Mouse (Mus musculus) lung, embryonic 14.5 days (tissue): ENCODE data around the gene Ecm1. TPM values are rescaled to one million over a fixed set of nuclear protein-coding genes. Genes with fewer than 3 reads are reported as not detected.

Source experiments
- ATAC-seq: fragments of 200-750 bp; cut with Nextera tagmentation; 2 replicates; pipeline ENCODE4 v1.8.0; 2017; ENCODE audit warnings: mild to moderate bottlenecking, moderate TSS enrichment, moderate library complexity; ENCODE audit not compliant: insufficient read depth
- DNase-seq: peaks from one replicate; pipeline ENCODE4 v3.0.0-alpha.2; 2015
- H3K27ac ChIP-seq: fragments of 300-500 bp; sonication (generic); 2 replicates; pipeline ENCODE4 v1.5.1; 2014; ENCODE audit warnings: low read depth, mild to moderate bottlenecking, moderate library complexity
- H3K27me3 ChIP-seq: fragments of 300-500 bp; sonication (generic); 2 replicates; pipeline ENCODE4 v1.6.1; 2014; ENCODE audit warnings: low read length, control low read depth; ENCODE audit not compliant: insufficient read depth
- H3K36me3 ChIP-seq: fragments of 300-500 bp; sonication (generic); 2 replicates; pipeline ENCODE4 v1.6.1; 2014; ENCODE audit warnings: control low read depth; ENCODE audit not compliant: insufficient read depth
- H3K4me1 ChIP-seq: fragments of 300-500 bp; sonication (generic); 2 replicates; pipeline ENCODE4 v1.6.1; 2014; ENCODE audit warnings: antibody characterized with exemption, control low read depth; ENCODE audit not compliant: insufficient read depth
- H3K4me2 ChIP-seq: fragments of 300-500 bp; sonication (generic); 2 replicates; pipeline ENCODE4 v1.6.1; 2014; ENCODE audit warnings: mild to moderate bottlenecking
- H3K4me3 ChIP-seq: fragments of 300-500 bp; sonication (generic); 2 replicates; pipeline ENCODE4 v1.5.1; 2014; ENCODE audit warnings: low read depth, low read length
- H3K9ac ChIP-seq: fragments of 300-500 bp; sonication (generic); 2 replicates; pipeline ENCODE4 v1.6.1; 2014
- H3K9me3 ChIP-seq: fragments of 300-500 bp; sonication (generic); 2 replicates; pipeline ENCODE4 v1.6.1; 2016; ENCODE audit warnings: low read depth, low read length, control low read depth
- CTCF ChIP-seq: IDR thresholded peaks from 2 replicates; pipeline ENCODE4 v1.5.1; 2016; ENCODE audit warnings: antibody characterized with exemption, low read depth
- WGBS: fragments of 180-500 bp; shearing (Covaris S2); extraction: QIAGEN DNeasy Blood & Tissue Kit; methylation state at CpG from one replicate; pipeline ENCODE4 v1.1.7; 2014; 5-methylcytosine and 5-hydroxymethylcytosine counted together
- polyA plus RNA-seq: library from polyadenylated mRNA; unstranded; fragments of >200 nt; fragmentation: Nextera tagmentation; extraction: Ambion mirVana; gene quantifications from 2 replicates; pipeline ENCODE4 v1.2.1, GENCODE M21; 2014

The Ecm1 gene
- polyA plus RNA-seq, 1 experiment from 2014 or later, result 23.5 TPM

GRCm38 (mm10) chr3:95728906-95729305 lies 10.5 kb downstream of the Ecm1 start:
- WGBS, result 81% methylated on average over 2 of the region's 2 CpGs
- Histone ChIP-seq H3K27me3 (no peaks in the 10 kb centered on the region), H3K4me1 (no peaks in the 10 kb centered on the region), H3K4me3 (no peak overlapping the region), H3K4me2 (no peak overlapping the region), H3K27ac (no peak overlapping the region), H3K9me3 (no peaks in the 10 kb centered on the region), H3K36me3 (no peaks in the 10 kb centered on the region), H3K9ac (no peak overlapping the region)
- DNase-seq (no peak), ATAC-seq (no peak)
- TF ChIP-seq CTCF, result no peak

DNA sequence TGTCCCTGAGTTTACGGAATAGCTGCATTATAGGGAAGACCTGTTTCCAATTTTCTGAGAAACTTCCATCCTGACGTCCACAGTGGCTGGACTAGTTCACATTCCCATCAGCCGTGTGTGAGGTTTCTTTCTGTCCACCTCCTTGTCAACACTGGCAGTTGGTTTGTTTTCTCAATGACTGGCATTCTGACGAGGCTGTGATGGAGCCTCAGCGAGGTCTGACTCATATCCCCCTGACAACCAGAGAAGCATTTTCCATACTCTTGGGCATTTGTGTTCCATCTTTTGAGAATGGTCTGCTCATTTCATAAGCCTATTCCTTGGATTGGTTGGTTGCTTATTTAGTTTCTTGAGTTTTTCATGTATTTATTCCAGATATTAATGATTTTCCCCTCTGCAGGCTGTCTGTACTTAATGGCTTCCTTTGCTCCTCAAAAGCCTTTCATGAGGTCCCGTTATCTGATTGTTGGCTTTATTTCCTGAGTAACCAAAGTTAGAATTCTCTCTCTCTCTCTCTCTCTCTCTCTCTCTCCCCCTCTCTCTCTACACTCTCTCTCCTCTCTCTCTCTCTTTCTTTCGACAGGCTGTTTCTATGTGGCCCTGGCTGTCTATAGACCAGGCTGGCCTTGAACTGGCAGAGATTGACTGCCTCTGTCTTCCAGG lies 12.5 kb downstream of the Ecm1 start:
- no peak for TF ChIP-seq CTCF
- Histone ChIP-seq H3K9me3 (no peaks in the 10 kb centered on the region), H3K36me3 (no peaks in the 10 kb centered on the region), H3K4me1 (no peaks in the 10 kb centered on the region), H3K27me3 (no peaks in the 10 kb centered on the region), H3K27ac (no peak overlapping the region), H3K4me2 (no peak overlapping the region), H3K4me3 (no peak overlapping the region), H3K9ac (no peak overlapping the region)
- WGBS, result 30% methylated on average over 7 of the region's 7 CpGs
- DNase-seq (no peak), ATAC-seq (no peak)

- no peak overlapping the region for H3K27ac ChIP-seq
- no peak overlapping the region for H3K4me3 ChIP-seq
- no peaks in the 10 kb centered on the region for H3K27me3 ChIP-seq
- ATAC-seq (no peak), DNase-seq (no peak)
- WGBS, result 77% methylated on average over 7 of the region's 7 CpGs
- H3K9ac ChIP-seq, result no peak overlapping the region
- TF ChIP-seq CTCF, result no peak
- no peaks in the 10 kb centered on the region for H3K4me1 ChIP-seq
- no peaks in the 10 kb centered on the region for H3K36me3 ChIP-seq
- H3K4me2 ChIP-seq, result no peak overlapping the region
- H3K9me3 ChIP-seq, result no peaks in the 10 kb centered on the region
These were observed 13.5 kb downstream of the Ecm1 start for GRCm38 (mm10) chr3:95725863-95726262.

- Histone ChIP-seq H3K9ac (no peak overlapping the region), H3K4me2 (no peak overlapping the region), H3K27ac (no peak overlapping the region), H3K4me1 (no peaks in the 10 kb centered on the region), H3K36me3 (no peaks in the 10 kb centered on the region), H3K4me3 (no peak overlapping the region), H3K27me3 (no peaks in the 10 kb centered on the region), H3K9me3 (no peaks in the 10 kb centered on the region)
- TF ChIP-seq CTCF, result no peak
- no peak for DNase-seq
- ATAC-seq, result no peak
- 58% methylated on average over 3 of the region's 3 CpGs for WGBS
These were observed 17.0 kb downstream of the Ecm1 start for GRCm38 (mm10) chr3:95722386-95722785.

DNA sequence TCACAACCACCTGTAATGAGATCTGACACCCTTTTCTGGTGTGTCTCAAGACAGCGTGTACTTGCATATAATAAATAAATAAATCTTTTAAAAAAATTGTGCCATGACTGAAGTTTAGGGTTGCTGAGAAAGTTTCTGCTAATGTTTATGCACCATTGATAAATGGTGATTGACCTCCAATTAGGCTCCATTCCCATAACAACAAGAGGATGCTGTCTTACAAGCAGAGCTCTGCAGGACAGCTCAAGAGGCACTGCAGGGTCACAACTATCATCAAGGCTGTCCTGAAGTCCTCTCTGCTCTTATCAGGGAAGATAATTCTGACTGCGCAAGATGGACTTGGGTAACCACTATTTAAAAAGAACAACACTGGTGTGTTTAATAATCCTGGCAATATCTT lies 21.2 kb downstream of the Ecm1 start:
- no peak overlapping the region for H3K4me3 ChIP-seq
- H3K27ac ChIP-seq, result no peak overlapping the region
- no peaks in the 10 kb centered on the region for H3K27me3 ChIP-seq
- ATAC-seq, result no peak
- H3K9ac ChIP-seq, result no peak overlapping the region
- DNase-seq, result no peak
- 74% methylated on average over 2 of the region's 2 CpGs for WGBS
- TF ChIP-seq CTCF, result no peak
- H3K9me3 ChIP-seq, result no peaks in the 10 kb centered on the region
- no peaks in the 10 kb centered on the region for H3K4me1 ChIP-seq
- no peak overlapping the region for H3K4me2 ChIP-seq
- no peaks in the 10 kb centered on the region for H3K36me3 ChIP-seq

DNA sequence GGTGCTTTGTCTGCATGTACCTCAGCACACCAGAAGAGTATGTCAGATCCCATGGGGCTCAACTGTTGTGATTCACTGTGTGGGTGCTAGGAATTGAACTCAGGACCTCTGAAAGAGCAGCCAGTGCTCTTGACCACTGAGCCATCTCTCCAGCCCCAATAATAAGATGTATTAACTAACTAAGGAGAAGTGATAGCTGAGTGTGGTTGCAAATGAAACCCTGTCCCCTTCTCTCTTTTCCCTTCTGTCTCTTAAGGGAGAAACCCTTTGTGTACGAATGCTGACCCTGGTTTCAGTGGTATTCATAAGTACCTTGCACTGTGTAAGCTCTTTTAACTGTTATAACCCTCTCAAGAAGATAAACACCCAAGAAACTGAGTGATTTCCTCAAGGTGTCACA lies 23.3 kb downstream of the Ecm1 start:
- H3K27me3 ChIP-seq, result no peaks in the 10 kb centered on the region
- DNase-seq, result no peak
- no peak overlapping the region for H3K4me2 ChIP-seq
- WGBS, result 67% methylated on average over 1 of the region's 1 CpGs
- H3K36me3 ChIP-seq, result no peaks in the 10 kb centered on the region
- no peaks in the 10 kb centered on the region for H3K4me1 ChIP-seq
- no peak overlapping the region for H3K9ac ChIP-seq
- no peak overlapping the region for H3K27ac ChIP-seq
- TF ChIP-seq CTCF, result no peak
- H3K9me3 ChIP-seq, result no peaks in the 10 kb centered on the region
- H3K4me3 ChIP-seq, result no peak overlapping the region
- ATAC-seq, result no peak

- ATAC-seq (no peak), DNase-seq (no peak)
- H3K4me2 ChIP-seq, result no peak overlapping the region
- no peaks in the 10 kb centered on the region for H3K36me3 ChIP-seq
- no peaks in the 10 kb centered on the region for H3K4me1 ChIP-seq
- H3K9me3 ChIP-seq, result no peaks in the 10 kb centered on the region
- no peak overlapping the region for H3K27ac ChIP-seq
- H3K9ac ChIP-seq, result no peak overlapping the region
- no peaks in the 10 kb centered on the region for H3K27me3 ChIP-seq
- no peak overlapping the region for H3K4me3 ChIP-seq
- TF ChIP-seq CTCF, result no peak
These were observed 29.4 kb downstream of the Ecm1 start for GRCm38 (mm10) chr3:95709967-95710366.

DNA sequence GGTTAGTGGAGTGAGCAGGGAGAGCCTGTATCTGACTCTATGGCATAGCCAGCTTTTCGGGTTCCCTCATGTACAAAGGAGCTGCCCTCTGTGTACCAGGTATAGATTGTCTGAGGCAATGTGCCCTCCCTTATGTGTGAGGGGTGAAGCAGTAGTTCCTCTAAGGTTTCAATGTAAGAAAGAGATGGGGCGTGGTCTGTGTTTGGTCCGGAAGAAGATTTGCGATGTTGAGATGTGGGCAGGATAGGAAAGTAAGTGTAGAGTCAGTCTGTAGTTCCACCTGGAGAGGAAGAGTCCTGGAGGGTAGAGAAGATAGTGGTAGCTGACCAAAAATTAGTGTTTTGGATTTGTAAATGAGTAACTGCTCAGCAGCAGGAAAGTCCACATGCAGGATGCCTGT lies 30.3 kb downstream of the Ecm1 start:
- no peak overlapping the region for H3K9ac ChIP-seq
- H3K4me3 ChIP-seq, result no peak overlapping the region
- no peak for TF ChIP-seq CTCF
- 95% methylated on average over 4 of the region's 4 CpGs for WGBS
- H3K27me3 ChIP-seq, result no peaks in the 10 kb centered on the region
- no peaks in the 10 kb centered on the region for H3K36me3 ChIP-seq
- no peak overlapping the region for H3K4me2 ChIP-seq
- H3K27ac ChIP-seq, result no peak overlapping the region
- DNase-seq (no peak), ATAC-seq (no peak)
- H3K4me1 ChIP-seq, result no peaks in the 10 kb centered on the region
- no peaks in the 10 kb centered on the region for H3K9me3 ChIP-seq
